Mouse (Mus musculus): ENCODE data around the gene Ncor1.
"Not testable (repeated sequence)": the region's sequence is repeated elsewhere in the genome, so short reads cannot be mapped to it uniquely, and the experiment has no call there.

Gene Ncor1

GRCm38 (mm10) chr11:62458276-62458724 lies at the start of gene Ncor1, which contains the start of gene Pigl:
Gene Ncor1, minus strand, starts transcription at chr11:62458541.
Gene Pigl, plus strand, starts transcription at chr11:62458460.
- peak; percentile 78 for DNase-seq (ENCODE audit: extremely low read depth, low read depth)

GRCm38 (mm10) chr11:62507683-62508082 lies 49.3 kb upstream of the Ncor1 start:
- DNase-seq (ENCODE audit: extremely low read depth, low read depth) = no peak

- no peak for DNase-seq (ENCODE audit: extremely low read depth, low read depth)
These were observed 42.2 kb upstream of the Ncor1 start for GRCm38 (mm10) chr11:62500529-62500928.

- no peak for DNase-seq (ENCODE audit: extremely low read depth, low read depth)
These were observed 40.5 kb upstream of the Ncor1 start for GRCm38 (mm10) chr11:62498802-62499201.

GRCm38 (mm10) chr11:62497181-62497580 lies 38.8 kb upstream of the Ncor1 start:
- DNase-seq (ENCODE audit: extremely low read depth, low read depth) = no peak

- peak; percentile 33 for DNase-seq (ENCODE audit: extremely low read depth, low read depth)
These were observed 37.9 kb upstream of the Ncor1 start for GRCm38 (mm10) chr11:62496151-62496715.

- DNase-seq (ENCODE audit: extremely low read depth, low read depth) = no peak
These were observed 37.0 kb upstream of the Ncor1 start for GRCm38 (mm10) chr11:62495276-62495801.

GRCm38 (mm10) chr11:62494754-62495275 lies 36.5 kb upstream of the Ncor1 start:
- DNase-seq (ENCODE audit: extremely low read depth, low read depth) = no peak

GRCm38 (mm10) chr11:62493701-62494100 lies 35.4 kb upstream of the Ncor1 start:
- no peak for DNase-seq (ENCODE audit: extremely low read depth, low read depth)

- no peak for DNase-seq (ENCODE audit: extremely low read depth, low read depth)
These were observed 29.4 kb upstream of the Ncor1 start for GRCm38 (mm10) chr11:62487540-62488350.

- DNase-seq (ENCODE audit: extremely low read depth, low read depth) = no peak
These were observed 28.6 kb upstream of the Ncor1 start for GRCm38 (mm10) chr11:62486949-62487348.

- DNase-seq (ENCODE audit: extremely low read depth, low read depth) = no peak
These were observed 21.2 kb upstream of the Ncor1 start for GRCm38 (mm10) chr11:62479581-62479980.

GRCm38 (mm10) chr11:62478931-62479330 lies 20.6 kb upstream of the Ncor1 start:
- no peak for DNase-seq (ENCODE audit: extremely low read depth, low read depth)

- no peak for DNase-seq (ENCODE audit: extremely low read depth, low read depth)
These were observed 17.8 kb upstream of the Ncor1 start for GRCm38 (mm10) chr11:62476156-62476555.

- DNase-seq (ENCODE audit: extremely low read depth, low read depth) = no peak
These were observed 15.2 kb upstream of the Ncor1 start for GRCm38 (mm10) chr11:62473516-62473915.

- DNase-seq (ENCODE audit: extremely low read depth, low read depth) = no peak
These were observed 12.1 kb upstream of the Ncor1 start for GRCm38 (mm10) chr11:62470451-62470850.

- DNase-seq (ENCODE audit: extremely low read depth, low read depth) = not testable (repeated sequence)
These were observed 8.9 kb upstream of the Ncor1 start for GRCm38 (mm10) chr11:62467289-62467688.

GRCm38 (mm10) chr11:62466546-62466945 lies 8.2 kb upstream of the Ncor1 start:
- DNase-seq (ENCODE audit: extremely low read depth, low read depth) = peak; percentile 97

- DNase-seq (ENCODE audit: extremely low read depth, low read depth) = no peak
These were observed 7.5 kb upstream of the Ncor1 start for GRCm38 (mm10) chr11:62465849-62466248.

GRCm38 (mm10) chr11:62464696-62465095 lies 6.4 kb upstream of the Ncor1 start:
- peak; percentile 86 for DNase-seq (ENCODE audit: extremely low read depth, low read depth)

- no peak for DNase-seq (ENCODE audit: extremely low read depth, low read depth)
These were observed 5.0 kb upstream of the Ncor1 start for GRCm38 (mm10) chr11:62463225-62463915.

- not testable (repeated sequence) for DNase-seq (ENCODE audit: extremely low read depth, low read depth)
These were observed 4.2 kb upstream of the Ncor1 start for GRCm38 (mm10) chr11:62462529-62462928.

Measured in MEL-GATA-1-ER (cell line).